Mouse (Mus musculus) cortical plate, adult 2 months (tissue): Measurements from ENCODE around the gene Ppip5k1.

ENCODE experiments used
- CTCF ChIP-seq: fragments of 200-500 bp; IDR thresholded peaks from 2 replicates; pipeline ENCODE4 v1.5.1; 2011; ENCODE audit warnings: mild to moderate bottlenecking, control low read depth, low read length; ENCODE audit not compliant: insufficient read depth; ENCODE audit errors: extremely low read depth
- POLR2A ChIP-seq: fragments of 200-500 bp; IDR thresholded peaks from 2 replicates; pipeline ENCODE4 v1.6.1; 2011; ENCODE audit warnings: mild to moderate bottlenecking, low read length, control low read depth; ENCODE audit not compliant: insufficient read depth; ENCODE audit errors: extremely low read depth

DNA sequence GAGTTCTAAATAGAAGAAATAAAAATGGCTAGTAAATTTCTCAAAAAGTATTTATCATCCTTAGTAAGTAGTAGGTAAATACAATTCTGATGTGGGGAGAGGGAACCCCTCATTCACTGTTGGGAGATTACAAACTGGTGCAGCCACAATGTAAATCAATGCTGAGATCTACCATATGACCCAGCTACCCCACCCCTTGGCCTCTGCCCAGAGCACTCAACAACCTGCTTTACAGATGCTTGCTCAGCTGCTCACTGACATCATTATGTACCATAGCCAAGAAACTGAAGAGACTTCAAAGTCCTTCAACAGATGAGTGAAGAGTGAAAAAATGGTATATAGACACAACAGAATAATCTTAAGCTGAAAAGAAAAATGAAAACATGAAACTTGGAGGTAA lies 48.1 kb upstream of the Ppip5k1 start:
- no peak for TF ChIP-seq CTCF
- no peak for TF ChIP-seq POLR2A
